Mouse (Mus musculus) ovary, postnatal 14 days (tissue): ENCODE data around the gene Agmat.

Experiments used
- DNase-seq: peaks from one replicate; pipeline ENCODE4 v3.0.0; 2022; ENCODE audit warnings: low spot score

The Agmat gene

GRCm38 (mm10) chr4:141779828-141780227, 33.4 kb downstream of the Agmat start:
- DNase-seq = no peak

GRCm38 (mm10) chr4:141781201-141781985, 34.9 kb downstream of the Agmat start:
- no peak for DNase-seq

- DNase-seq = no peak
Observed at GRCm38 (mm10) chr4:141784835-141785234, 38.4 kb downstream of the Agmat start.

GRCm38 (mm10) chr4:141786141-141786540, 39.7 kb downstream of the Agmat start:
- DNase-seq = no peak

GRCm38 (mm10) chr4:141787046-141787445, 40.6 kb downstream of the Agmat start:
- DNase-seq = no peak

- DNase-seq = no peak
Observed at GRCm38 (mm10) chr4:141787462-141787861, 41.0 kb downstream of the Agmat start.

GRCm38 (mm10) chr4:141789564-141790218, 43.2 kb downstream of the Agmat start:
- no peak for DNase-seq

GRCm38 (mm10) chr4:141790524-141790990, 44.1 kb downstream of the Agmat start, which contains the start of gene Dnajc16:
Gene Dnajc16 (minus strand): TSS chr4:141790931.
- DNase-seq = peak; percentile 92

GRCm38 (mm10) chr4:141791486-141791885, 45.0 kb downstream of the Agmat start:
- DNase-seq = no peak

GRCm38 (mm10) chr4:141791951-141792350, 45.5 kb downstream of the Agmat start:
- no peak for DNase-seq

- DNase-seq = no peak
Observed at GRCm38 (mm10) chr4:141792554-141793281, 46.2 kb downstream of the Agmat start.

- peak; percentile 99 for DNase-seq
Observed at GRCm38 (mm10) chr4:141793282-141794151, 47.0 kb downstream of the Agmat start, which contains the start of gene Casp9. Gene Casp9 (plus strand): TSS chr4:141793612.

- DNase-seq = no peak
Observed at GRCm38 (mm10) chr4:141794152-141794535, 47.7 kb downstream of the Agmat start.

GRCm38 (mm10) chr4:141796356-141796755, 49.9 kb downstream of the Agmat start:
- no peak for DNase-seq

GRCm38 (mm10) chr4:141796954-141797353, 50.5 kb downstream of the Agmat start:
- DNase-seq = no peak

GRCm38 (mm10) chr4:141797545-141797944, 51.1 kb downstream of the Agmat start:
- no peak for DNase-seq

- no peak for DNase-seq
Observed at GRCm38 (mm10) chr4:141804105-141804504, 57.6 kb downstream of the Agmat start.

GRCm38 (mm10) chr4:141805886-141806285, 59.4 kb downstream of the Agmat start:
- DNase-seq = no peak
